Mouse (Mus musculus): ENCODE results near the gene Tmc8.

GRCm38 (mm10) chr11:117738123-117738522 lies 43.8 kb upstream of the Tmc8 start:
- TF ChIP-seq CTCF (IDR thresholded peaks at IDR 0.05; ENCODE audit: borderline replicate concordance, extremely low read depth, insufficient read depth, insufficient read length) = no peak
- no peak for TF ChIP-seq POLR2A (IDR thresholded peaks at IDR 0.05; ENCODE audit: borderline replicate concordance, extremely low read depth, insufficient read depth, insufficient read length, poor library complexity, severe bottlenecking)

Measured in brain, embryonic 14.5 days (tissue).